Mouse (Mus musculus): ENCODE data around the gene Tnnt1. TPM values are rescaled to one million over a fixed set of nuclear protein-coding genes. Genes with fewer than 3 reads are reported as not detected.

Gene Tnnt1
- polyA plus RNA-seq, 1 experiment from 2014 or later = 3.6 TPM

- Histone ChIP-seq H3K9me3 (replicated peaks; ENCODE audit: control insufficient read depth, low read length, poor library complexity, severe bottlenecking) (no peaks in the 10 kb centered on the region), H3K4me3 (ENCODE audit: low read depth, low read length) (peak overlapping the region; percentile 50), H3K4me2 (ENCODE audit: low read length) (peak overlapping the region; percentile 81), H3K4me1 (ENCODE audit: control insufficient read depth, insufficient read depth, low read length) (peaks cover 7% of the 10 kb centered on the region; the same call in 1 of the 2 replicates), H3K36me3 (ENCODE audit: control insufficient read depth, insufficient read depth, low read length) (no peaks in the 10 kb centered on the region), H3K27ac (ENCODE audit: low read length) (peak overlapping the region; percentile 12; the same call in 1 of the 2 replicates), H3K27me3 (ENCODE audit: control insufficient read depth, insufficient read depth, low read depth, low read length) (peaks cover 26% of the 10 kb centered on the region), H3K9ac (ENCODE audit: low read depth, low read length) (peak overlapping the region; percentile 56)
- WGBS = 1% methylated on average over 34 of the region's 35 CpGs
- ATAC-seq = peak; percentile 60
Measured at GRCm38 (mm10) chr7:4470275-4471178, 45.7 kb downstream of the Tnnt1 start.

DNA sequence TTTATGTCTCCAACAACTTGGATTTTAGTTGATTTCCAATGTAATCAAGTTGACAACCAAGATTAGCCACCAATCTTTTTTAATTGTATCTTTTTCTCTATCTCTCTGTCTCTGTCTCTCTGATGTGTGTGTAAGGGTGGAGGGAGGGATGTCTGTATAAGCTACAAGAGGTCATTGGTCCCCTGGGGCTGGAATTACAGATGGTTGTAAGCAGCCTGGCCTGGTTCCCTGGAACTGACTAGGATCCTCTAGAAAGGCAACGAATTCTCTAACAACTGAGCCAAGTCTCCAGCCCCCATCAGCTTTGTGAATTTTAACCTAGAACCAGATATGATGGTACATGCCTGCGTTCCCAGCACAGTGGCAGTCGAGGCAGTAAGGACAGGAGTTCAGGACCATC is 48.4 kb downstream of the Tnnt1 start:
- Histone ChIP-seq H3K4me3 (ENCODE audit: low read depth, low read length) (no peak overlapping the region), H3K4me2 (ENCODE audit: low read length) (no peak overlapping the region), H3K9me3 (replicated peaks; ENCODE audit: control insufficient read depth, low read length, poor library complexity, severe bottlenecking) (no peaks in the 10 kb centered on the region), H3K36me3 (ENCODE audit: control insufficient read depth, insufficient read depth, low read length) (no peaks in the 10 kb centered on the region), H3K27me3 (ENCODE audit: control insufficient read depth, insufficient read depth, low read depth, low read length) (peaks cover 15% of the 10 kb centered on the region), H3K27ac (ENCODE audit: low read length) (no peak overlapping the region), H3K9ac (ENCODE audit: low read depth, low read length) (no peak overlapping the region), H3K4me1 (ENCODE audit: control insufficient read depth, insufficient read depth, low read length) (peaks cover 7% of the 10 kb centered on the region; the same call in 1 of the 2 replicates)
- WGBS = 77% methylated on average over 3 of the region's 3 CpGs
- no peak for ATAC-seq

- no peak overlapping the region for H3K4me2 ChIP-seq (ENCODE audit: low read length)
- no peak overlapping the region for H3K4me3 ChIP-seq (ENCODE audit: low read depth, low read length)
- no peaks in the 10 kb centered on the region for H3K36me3 ChIP-seq (ENCODE audit: control insufficient read depth, insufficient read depth, low read length)
- 0 out of 2 replicates have a peak, but pooled peaks cover 4% of the 10 kb centered on the region for H3K27me3 ChIP-seq (ENCODE audit: control insufficient read depth, insufficient read depth, low read depth, low read length)
- 0 out of 2 replicates have a peak overlapping the region, but pooled peaks have one; percentile 33 for H3K9ac ChIP-seq (ENCODE audit: low read depth, low read length)
- ATAC-seq = no peak
- no peaks in the 10 kb centered on the region for H3K9me3 ChIP-seq (replicated peaks; ENCODE audit: control insufficient read depth, low read length, poor library complexity, severe bottlenecking)
- WGBS = 13% methylated on average over 12 of the region's 12 CpGs
- H3K4me1 ChIP-seq (ENCODE audit: control insufficient read depth, insufficient read depth, low read length) = 0 out of 2 replicates have a peak, but pooled peaks cover 4% of the 10 kb centered on the region
- no peak overlapping the region for H3K27ac ChIP-seq (ENCODE audit: low read length)
Measured at GRCm38 (mm10) chr7:4464194-4464824, 51.9 kb downstream of the Tnnt1 start.

DNA sequence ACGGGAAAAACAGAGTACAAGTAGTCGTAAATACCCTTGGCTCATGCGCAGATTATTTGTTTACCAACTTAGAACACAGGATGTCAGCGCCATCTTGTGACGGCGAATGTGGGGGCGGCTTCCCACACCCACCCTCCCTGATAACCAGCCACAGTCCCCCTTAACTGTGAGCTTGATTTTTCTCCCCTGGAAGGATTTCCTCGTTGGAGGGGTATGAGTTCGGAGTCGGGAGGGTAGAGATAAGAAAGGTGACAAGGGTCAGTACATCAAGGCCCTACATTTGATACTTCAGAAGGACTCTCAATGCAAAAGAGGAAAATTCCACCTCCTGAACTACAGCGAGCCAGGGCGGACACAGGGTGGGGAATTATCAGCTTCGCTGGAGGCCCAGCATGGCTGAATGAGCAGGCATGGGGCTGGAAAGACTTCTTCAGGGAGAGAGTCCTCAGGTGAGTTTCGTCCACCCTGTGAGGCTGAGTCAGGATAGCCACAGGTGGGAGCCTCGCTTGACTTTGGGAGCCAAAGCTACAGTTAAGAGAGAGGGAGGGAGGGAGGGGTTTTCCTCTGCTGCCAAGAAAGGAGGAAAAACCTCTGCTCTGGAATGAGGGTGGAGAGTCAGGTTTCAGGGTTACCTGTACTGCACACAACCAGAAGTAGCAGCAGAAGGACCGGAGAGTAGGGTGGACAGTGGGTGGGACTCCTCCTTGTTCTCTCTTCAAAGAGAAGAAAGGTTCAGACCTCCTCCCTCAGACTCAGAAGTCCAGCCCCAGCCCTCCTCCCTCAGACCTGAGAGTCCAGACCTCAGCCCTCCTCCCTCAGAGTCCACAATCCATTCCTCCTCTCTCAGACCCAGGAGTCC is 55.4 kb downstream of the Tnnt1 start, which contains the start of gene Eps8l1:
Eps8l1 (plus strand) TSS at position 99 of the 859 bp plus-strand sequence.
- peak within 1 kb of the TSS; percentile 23 for H3K4me3 ChIP-seq (ENCODE audit: low read depth, low read length)

More for the DNA sequence above, 55.4 kb downstream of the Tnnt1 start, which contains the start of gene Eps8l1:
- peak; percentile 48 for ATAC-seq
- Histone ChIP-seq H3K27ac (ENCODE audit: low read length) (no peak within 1 kb of the TSS), H3K9ac (ENCODE audit: low read depth, low read length) (no peak within 1 kb of the TSS), H3K27me3 (ENCODE audit: control insufficient read depth, insufficient read depth, low read depth, low read length) (0 out of 2 replicates have a peak, but pooled peaks cover 4% of the 10 kb centered on the region), H3K4me1 (ENCODE audit: control insufficient read depth, insufficient read depth, low read length) (no peaks in the 10 kb centered on the region), H3K36me3 (ENCODE audit: control insufficient read depth, insufficient read depth, low read length) (no peaks in the 10 kb centered on the region), H3K4me2 (ENCODE audit: low read length) (peak within 1 kb of the TSS; percentile 47), H3K9me3 (replicated peaks; ENCODE audit: control insufficient read depth, low read length, poor library complexity, severe bottlenecking) (no peaks in the 10 kb centered on the region)
- WGBS = 63% methylated on average over 13 of the region's 16 CpGs

Other genes starting within 250 kb of the Tnnt1 start
- not detected in 2 replicates for gene Ncr1, start 178.7 kb downstream of the Tnnt1 start, polyA plus RNA-seq (2015; fragmentation: Nextera tagmentation; extraction: Ambion mirVana)
- 0.06 TPM in 1 of 2 replicates, not detected in the other for gene Gp6, start 118.6 kb downstream of the Tnnt1 start, polyA plus RNA-seq (2015; fragmentation: Nextera tagmentation; extraction: Ambion mirVana)
- gene Rdh13, start 70.7 kb downstream of the Tnnt1 start, polyA plus RNA-seq (2015; fragmentation: Nextera tagmentation; extraction: Ambion mirVana) = 43.2 and 45.6 TPM in 2 replicates
- gene Eps8l1, start 55.7 kb downstream of the Tnnt1 start, polyA plus RNA-seq (2015; fragmentation: Nextera tagmentation; extraction: Ambion mirVana) = 12.8 TPM in 2 replicates
- 35.6 and 44.7 TPM in 2 replicates for gene Ppp1r12c, start 14.7 kb downstream of the Tnnt1 start, polyA plus RNA-seq (2015; fragmentation: Nextera tagmentation; extraction: Ambion mirVana)
- gene Tnni3, start 7.8 kb upstream of the Tnnt1 start, polyA plus RNA-seq (2015; fragmentation: Nextera tagmentation; extraction: Ambion mirVana) = 1.8 TPM in 2 replicates
- gene Dnaaf3, start 16.1 kb upstream of the Tnnt1 start, polyA plus RNA-seq (2015; fragmentation: Nextera tagmentation; extraction: Ambion mirVana) = 2.2 and 2.4 TPM in 2 replicates
- gene Syt5, start 31.2 kb upstream of the Tnnt1 start, polyA plus RNA-seq (2015; fragmentation: Nextera tagmentation; extraction: Ambion mirVana) = 185 and 186 TPM in 2 replicates
- 0.68 and 1.4 TPM in 2 replicates for gene Ptprh, start 87.7 kb upstream of the Tnnt1 start, polyA plus RNA-seq (2015; fragmentation: Nextera tagmentation; extraction: Ambion mirVana)
- 2.1 and 2.4 TPM in 2 replicates for gene Tmem86b, start 115.0 kb upstream of the Tnnt1 start, polyA plus RNA-seq (2015; fragmentation: Nextera tagmentation; extraction: Ambion mirVana)
- 5.6 and 6.8 TPM in 2 replicates for gene Ppp6r1, start 142.6 kb upstream of the Tnnt1 start, polyA plus RNA-seq (2015; fragmentation: Nextera tagmentation; extraction: Ambion mirVana)
- gene Hspbp1, start 168.7 kb upstream of the Tnnt1 start, polyA plus RNA-seq (2015; fragmentation: Nextera tagmentation; extraction: Ambion mirVana) = 169 and 181 TPM in 2 replicates
- gene Brsk1, start 174.2 kb upstream of the Tnnt1 start, polyA plus RNA-seq (2015; fragmentation: Nextera tagmentation; extraction: Ambion mirVana) = 7.5 and 7.8 TPM in 2 replicates
- 0.25 TPM in 1 of 2 replicates, not detected in the other for gene Tmem150b, start 208.9 kb upstream of the Tnnt1 start, polyA plus RNA-seq (2015; fragmentation: Nextera tagmentation; extraction: Ambion mirVana)
- gene Kmt5c, start 223.7 kb upstream of the Tnnt1 start, polyA plus RNA-seq (2015; fragmentation: Nextera tagmentation; extraction: Ambion mirVana) = 58.5 and 61.1 TPM in 2 replicates
- gene Cox6b2, start 236.7 kb upstream of the Tnnt1 start, polyA plus RNA-seq (2015; fragmentation: Nextera tagmentation; extraction: Ambion mirVana) = 19.3 and 21.3 TPM in 2 replicates

All from midbrain, embryonic 16.5 days (tissue).